Comparison of ENCODE assay signal across 8 mouse cellular contexts in the genomic region with DNA sequence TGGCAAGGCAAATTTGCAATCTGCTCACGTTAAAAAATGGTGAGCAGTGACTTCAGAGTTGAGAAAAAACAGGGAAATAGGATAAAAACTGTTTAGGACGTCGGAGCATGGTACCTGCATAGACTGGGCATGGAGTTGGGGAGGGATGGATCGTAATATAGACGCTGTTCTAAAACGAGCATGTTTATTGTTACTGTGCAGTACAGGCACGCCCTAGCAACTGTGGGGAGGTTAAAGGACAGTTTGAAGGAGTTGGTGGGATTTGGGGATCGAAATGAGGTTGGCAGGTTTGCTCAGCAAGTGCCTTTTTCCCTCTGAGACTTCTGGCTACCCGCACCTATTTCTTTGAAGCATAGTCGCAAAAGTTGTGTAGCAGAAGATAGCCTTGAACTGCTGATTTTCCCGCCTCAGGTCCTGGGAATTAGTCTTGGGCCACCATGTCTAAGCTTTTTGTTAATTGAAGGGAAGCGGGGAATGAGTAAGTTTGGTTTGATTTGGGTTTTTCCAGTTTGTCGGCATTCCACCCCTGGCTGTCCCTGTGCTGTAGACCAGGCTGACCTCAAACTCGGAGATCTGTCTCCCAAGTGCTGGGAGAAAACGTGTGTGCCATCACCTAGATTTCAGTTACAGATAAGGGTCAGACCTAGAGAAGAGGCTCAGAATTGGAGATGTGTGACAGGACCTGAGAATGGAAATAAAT. TPM values are rescaled to one million over a fixed set of nuclear protein-coding genes. Genes with fewer than 3 reads are reported as not detected.
DNase-seq lines count a peak whose midpoint lies in the region; ATAC-seq and TF ChIP-seq lines count a peak whose summit lies in the region.

No protein-coding gene starts in this region.

- no peaks in the 10 kb centered on the region for H3K27me3 ChIP-seq in heart, embryonic 10.5 days (ENCODE audit: insufficient read depth, poor library complexity, severe bottlenecking)
- H3K27me3 ChIP-seq in forebrain, postnatal 0 days (ENCODE audit: insufficient read depth, low read length), result no peaks in the 10 kb centered on the region
- H3K27me3 ChIP-seq in liver, embryonic 13.5 days, result no peaks in the 10 kb centered on the region
- no peaks in the 10 kb centered on the region for H3K27me3 ChIP-seq in stomach, postnatal 0 days (ENCODE audit: control insufficient read depth, insufficient read depth, low read length)

- H3K27ac ChIP-seq in heart, embryonic 10.5 days, result peak overlapping the region; percentile 97
- H3K27ac ChIP-seq in ES-E14 (ENCODE audit: insufficient read depth, low read depth, low read length, poor library complexity, severe bottlenecking), result peak overlapping the region; percentile 96
- H3K27ac ChIP-seq in forebrain, postnatal 0 days (ENCODE audit: low read depth, low read length), result peak overlapping the region; percentile 93
- H3K27ac ChIP-seq in liver, embryonic 13.5 days, result peak overlapping the region; percentile 92
- H3K27ac ChIP-seq in stomach, postnatal 0 days (replicated peaks), result peak overlapping the region; percentile 94

- H3K4me3 ChIP-seq in heart, embryonic 10.5 days, result peak overlapping the region; percentile 89
- peak overlapping the region; percentile 75 to 79 for H3K4me3 ChIP-seq in ES-E14 (ENCODE audit: insufficient read depth in 1 of 2, low read depth in 1 of 2, low read length in 2 of 2, poor library complexity in 1 of 2, severe bottlenecking in 1 of 2)
- peak overlapping the region; percentile 98 for H3K4me3 ChIP-seq in forebrain, postnatal 0 days (ENCODE audit: low read depth, low read length)
- H3K4me3 ChIP-seq in liver, embryonic 13.5 days (replicated peaks), result peak overlapping the region; percentile 96
- peak overlapping the region; percentile 97 for H3K4me3 ChIP-seq in stomach, postnatal 0 days (ENCODE audit: low read depth, low read length)

- peak overlapping the region; percentile 91 for H3K9ac ChIP-seq in ES-E14 (ENCODE audit: insufficient read depth, low read depth, low read length, poor library complexity, severe bottlenecking)
- H3K9ac ChIP-seq in forebrain, postnatal 0 days, result peak overlapping the region; percentile 59
- H3K9ac ChIP-seq in liver, embryonic 13.5 days, result peak overlapping the region; percentile 80
- H3K9ac ChIP-seq in stomach, postnatal 0 days (ENCODE audit: low read length), result peak overlapping the region; percentile 65

- peak; percentile 39 for ATAC-seq in forebrain, postnatal 0 days
- peak; percentile 52 for ATAC-seq in liver, embryonic 13.5 days (ENCODE audit: low read depth)
- ATAC-seq in stomach, postnatal 0 days (ENCODE audit: low FRiP score, low TSS enrichment), result peak; percentile 61

- peaks cover 18% of the 10 kb centered on the region; the same call in 1 of the 2 replicates for H3K4me1 ChIP-seq in heart, embryonic 10.5 days
- peaks cover 0 to 4% of the 10 kb centered on the region in 2 experiments for H3K4me1 ChIP-seq in ES-E14 (ENCODE audit: control insufficient read depth in 2 of 2, insufficient read depth in 2 of 2, low read length in 2 of 2, poor library complexity in 1 of 2)
- peaks cover 10% of the 10 kb centered on the region for H3K4me1 ChIP-seq in forebrain, postnatal 0 days (ENCODE audit: insufficient read depth)
- H3K4me1 ChIP-seq in liver, embryonic 13.5 days (replicated peaks), result peaks cover 44% of the 10 kb centered on the region
- peaks cover 6% of the 10 kb centered on the region; the same call in 1 of the 2 replicates for H3K4me1 ChIP-seq in stomach, postnatal 0 days (replicated peaks; ENCODE audit: control insufficient read depth, insufficient read depth)

- no peaks in the 10 kb centered on the region for H3K9me3 ChIP-seq in heart, embryonic 10.5 days
- H3K9me3 ChIP-seq in ES-E14 (ENCODE audit: control insufficient read depth, insufficient read depth, low read depth, low read length), result no peaks in the 10 kb centered on the region
- H3K9me3 ChIP-seq in forebrain, postnatal 0 days (ENCODE audit: low read length), result no peaks in the 10 kb centered on the region
- H3K9me3 ChIP-seq in liver, embryonic 13.5 days (replicated peaks), result no peaks in the 10 kb centered on the region
- H3K9me3 ChIP-seq in stomach, postnatal 0 days (ENCODE audit: control insufficient read depth, low read length), result no peaks in the 10 kb centered on the region

- TF ChIP-seq EP300 in stomach, postnatal 0 days (optimal IDR thresholded peaks at IDR 0.05), result no peak

- in situ Hi-C loops in ES-E14 (cut with MboI; ENCODE audit: low sequenced_read_pairs in 2 of 2, unreplicated experiment in 2 of 2), result no loop called here

- WGBS in heart, embryonic 10.5 days, result 27% methylated on average over 15 of the region's 15 CpGs
- WGBS in forebrain, postnatal 0 days, result 24% methylated on average over 15 of the region's 15 CpGs
- 16% methylated on average over 15 of the region's 15 CpGs for WGBS in liver, embryonic 13.5 days (ENCODE audit: insufficient replicate concordance)
- WGBS in stomach, postnatal 0 days, result 14% methylated on average over 15 of the region's 15 CpGs

- H3K36me3 ChIP-seq in heart, embryonic 10.5 days, result 0 out of 2 replicates have a peak, but pooled peaks cover 8% of the 10 kb centered on the region
- H3K36me3 ChIP-seq in ES-E14 (ENCODE audit: control insufficient read depth, insufficient read depth, low read length, poor library complexity, severe bottlenecking), result no peaks in the 10 kb centered on the region; the same call in 1 of the 2 replicates
- H3K36me3 ChIP-seq in forebrain, postnatal 0 days (ENCODE audit: insufficient read depth), result no peaks in the 10 kb centered on the region
- peaks cover 5% of the 10 kb centered on the region; the same call in 1 of the 2 replicates for H3K36me3 ChIP-seq in liver, embryonic 13.5 days
- H3K36me3 ChIP-seq in stomach, postnatal 0 days (ENCODE audit: control insufficient read depth, insufficient read depth, low read length), result no peaks in the 10 kb centered on the region

- H3K4me2 ChIP-seq in forebrain, postnatal 0 days (ENCODE audit: low read depth), result peak overlapping the region; percentile 71
- H3K4me2 ChIP-seq in liver, embryonic 13.5 days, result peak overlapping the region; percentile 95
- peak overlapping the region; percentile 82 for H3K4me2 ChIP-seq in stomach, postnatal 0 days (replicated peaks; ENCODE audit: low read depth)

- intact Hi-C loops in heart, postnatal 14 days (cut with DNase I), result loop anchor here (5.0 kb wide), 1 partner anchor 345 kb away; a partner anchor contains a TSS

- DNase-seq in heart, embryonic 10.5 days (ENCODE audit: low spot score), result no peak
- no peak for DNase-seq in heart, postnatal 14 days
- DNase-seq in ES-E14 (ENCODE audit: low read depth, low spot score), result no peak
- no peak for DNase-seq in forebrain, postnatal 0 days
- no peak for DNase-seq in liver, embryonic 13.5 days
- DNase-seq in stomach, postnatal 0 days (ENCODE audit: low spot score), result no peak
- DNase-seq in right cerebral cortex, postnatal 25 days, result no peak
- DNase-seq in spleen, adult 18-20 months, result no peak

- no peak for TF ChIP-seq CTCF in forebrain, postnatal 0 days (IDR thresholded peaks at IDR 0.05; ENCODE audit: low read depth)
- no peak for TF ChIP-seq CTCF in stomach, postnatal 0 days (IDR thresholded peaks at IDR 0.05; ENCODE audit: low read depth)

TF ChIP-seq in ES-E14, 5 proteins besides CTCF, POLR2A, EP300 and RAD21:
- TF ChIP-seq HCFC1 (IDR thresholded peaks at IDR 0.05; ENCODE audit: borderline replicate concordance, insufficient read depth, low read length) (no peak), ZNF384 (IDR thresholded peaks at IDR 0.05; ENCODE audit: low read depth, low read length) (no peak), CHD2 (IDR thresholded peaks at IDR 0.05; ENCODE audit: low read depth, low read length) (no peak), ZC3H11A (IDR thresholded peaks at IDR 0.05; ENCODE audit: borderline replicate concordance, low read depth, low read length) (no peak), MAFK (IDR thresholded peaks at IDR 0.05; ENCODE audit: insufficient read depth, low read depth, low read length) (no peak)

RNA-seq across cellular contexts. Expression of a gene that starts 0.7 kb away (rescaled TPM):
- 87.3 and 104 TPM in 2 replicates for polyA plus RNA-seq in heart, embryonic 10.5 days (2016; fragmentation: Nextera tagmentation; extraction: Ambion mirVana)
- total RNA-seq in heart, postnatal 14 days (2021), result 10 to 100 TPM; 34.2 to 39.0 TPM
- 88.7 and 95.3 TPM in 2 replicates for total RNA-seq in ES-E14 (2012; rRNA removed)
- 58.2 and 77.5 TPM in 2 replicates for total RNA-seq in forebrain, postnatal 0 days (2014; rRNA removed)
- polyA plus RNA-seq in forebrain, postnatal 0 days (2015; fragmentation: Nextera tagmentation; extraction: Ambion mirVana), result 117 and 126 TPM in 2 replicates
- 87.5 and 114 TPM in 2 replicates for polyA plus RNA-seq in liver, embryonic 13.5 days (2015; fragmentation: Nextera tagmentation; extraction: Ambion mirVana)
- polyA plus RNA-seq in stomach, postnatal 0 days (2015; fragmentation: Nextera tagmentation; extraction: Ambion mirVana), result 67.9 and 75.2 TPM in 2 replicates

RNA-seq across cellular contexts. Expression of a gene that starts 47.0 kb away (rescaled TPM):
- 0.60 and 3.3 TPM in 2 replicates for polyA plus RNA-seq in heart, embryonic 10.5 days (2016; fragmentation: Nextera tagmentation; extraction: Ambion mirVana)
- 10 to 100 TPM; 48.8 to 50.6 TPM for total RNA-seq in heart, postnatal 14 days (2021)
- total RNA-seq in ES-E14 (2012; rRNA removed), result 0.58 TPM in 2 replicates
- total RNA-seq in forebrain, postnatal 0 days (2014; rRNA removed), result 20.8 and 26.0 TPM in 2 replicates
- polyA plus RNA-seq in forebrain, postnatal 0 days (2015; fragmentation: Nextera tagmentation; extraction: Ambion mirVana), result 3.5 and 6.3 TPM in 2 replicates
- polyA plus RNA-seq in liver, embryonic 13.5 days (2015; fragmentation: Nextera tagmentation; extraction: Ambion mirVana), result 8.4 and 8.5 TPM in 2 replicates
- 0.11 and 0.18 TPM in 2 replicates for polyA plus RNA-seq in stomach, postnatal 0 days (2015; fragmentation: Nextera tagmentation; extraction: Ambion mirVana)
